Mouse (Mus musculus) kidney, adult 2 months (tissue): Measurements from ENCODE around the gene Rab3a.

Experiments used
- CTCF ChIP-seq: fragments of 200-500 bp; conservative IDR thresholded peaks from 2 replicates; pipeline ENCODE4 v1.5.1; 2011; ENCODE audit warnings: low read depth, mild to moderate bottlenecking, control low read depth, low read length, moderate library complexity, mixed read lengths; ENCODE audit not compliant: insufficient read depth, insufficient read length
- POLR2A ChIP-seq: fragments of 200-500 bp; IDR thresholded peaks from one replicate; pipeline ENCODE4 v1.6.1; 2011; ENCODE audit warnings: low read depth, low read length, control low read depth

GRCm38 (mm10) chr8:70770748-70771147, 16.3 kb downstream of the Rab3a start:
- TF ChIP-seq CTCF: no peak
- TF ChIP-seq POLR2A: no peak
